Mouse (Mus musculus): ENCODE data around the gene Stum. TPM values are rescaled to one million over a fixed set of nuclear protein-coding genes. Genes with fewer than 3 reads are reported as not detected.

Gene Stum
- polyA plus RNA-seq (2014; fragmentation: Nextera tagmentation; extraction: Ambion mirVana) = 0.11 and 0.34 TPM in 2 replicates

DNA sequence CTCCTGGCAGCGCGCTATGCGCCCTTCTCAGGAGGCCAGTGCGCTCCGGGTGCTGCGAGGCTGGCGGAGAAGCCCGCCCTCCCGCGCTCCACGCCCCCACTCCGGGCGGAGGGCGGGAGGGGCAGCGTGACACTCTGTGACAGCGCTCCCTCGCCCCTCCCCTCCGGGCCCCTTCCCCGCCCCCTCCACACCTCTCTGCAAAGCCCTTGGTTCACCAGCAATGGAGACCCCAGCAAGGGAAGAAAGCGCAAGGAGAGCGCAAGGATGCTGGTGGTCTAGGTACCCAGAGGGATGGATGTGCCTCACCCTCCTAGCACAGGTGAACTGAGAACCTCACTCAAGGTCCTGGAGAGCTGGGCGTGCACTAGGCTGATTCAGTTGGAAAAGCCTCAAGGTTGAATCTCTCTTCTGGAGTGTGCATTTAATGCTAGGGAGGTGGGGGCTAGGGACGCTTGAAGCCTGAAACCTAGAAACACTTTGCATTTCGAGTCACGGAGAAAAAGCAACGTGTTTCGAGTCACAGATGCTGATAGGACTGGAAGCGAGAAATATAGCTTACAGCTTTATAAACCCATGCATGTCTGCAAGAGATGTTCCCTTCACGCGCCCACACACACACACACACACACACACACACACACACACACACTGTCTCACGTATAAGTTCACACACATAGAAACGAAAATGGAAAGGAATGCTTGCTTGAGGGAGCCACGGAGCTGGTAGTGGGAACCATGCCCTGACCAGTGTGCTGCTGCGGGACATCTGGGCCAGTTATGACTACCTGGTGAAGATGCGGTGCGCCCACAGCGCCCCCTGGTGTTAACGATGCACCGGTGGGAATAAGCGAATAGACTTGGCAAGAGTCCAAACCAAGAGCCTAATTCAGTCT lies at the start of gene Stum:
TSS of gene Stum (minus strand) at position 106 of the 893 bp plus-strand sequence.
- no peak within 1 kb of the TSS for H3K27ac ChIP-seq (ENCODE audit: low read depth, low read length)
- no peaks in the 10 kb centered on the region for H3K9me3 ChIP-seq (replicated peaks; ENCODE audit: control insufficient read depth, low read length)
- no peak within 1 kb of the TSS for H3K9ac ChIP-seq (ENCODE audit: low read depth, low read length)
- H3K27me3 ChIP-seq (ENCODE audit: control insufficient read depth, insufficient read depth, low read length) = peaks cover 71% of the 10 kb centered on the region
- peaks cover 12% of the 10 kb centered on the region for H3K4me1 ChIP-seq (ENCODE audit: control insufficient read depth, insufficient read depth, low read length)
- ATAC-seq (replicated peaks; ENCODE audit: insufficient number of reproducible peaks, low FRiP score, low TSS enrichment) = no peak; the same call in 1 of the 2 replicates
- peak within 1 kb of the TSS; percentile 73 for H3K4me2 ChIP-seq
- 4% methylated on average over 40 of the region's 40 CpGs for WGBS (ENCODE audit: insufficient replicate concordance)
- peak within 1 kb of the TSS; percentile 42 for H3K4me3 ChIP-seq (ENCODE audit: low read depth, low read length)
- no peaks in the 10 kb centered on the region for H3K36me3 ChIP-seq (ENCODE audit: control insufficient read depth, insufficient read depth, low read length)

GRCm38 (mm10) chr1:180532671-180533070 lies 49.4 kb upstream of the Stum start:
- H3K4me3 ChIP-seq (ENCODE audit: low read depth, low read length) = no peak overlapping the region
- H3K9ac ChIP-seq (ENCODE audit: low read depth, low read length) = no peak overlapping the region
- WGBS (ENCODE audit: insufficient replicate concordance) = 87% methylated on average over 11 of the region's 11 CpGs
- ATAC-seq (replicated peaks; ENCODE audit: insufficient number of reproducible peaks, low FRiP score, low TSS enrichment) = no peak
- no peak overlapping the region for H3K27ac ChIP-seq (ENCODE audit: low read depth, low read length)
- no peak overlapping the region for H3K4me2 ChIP-seq
- peaks cover 4% of the 10 kb centered on the region; the same call in 1 of the 2 replicates for H3K27me3 ChIP-seq (ENCODE audit: control insufficient read depth, insufficient read depth, low read length)
- H3K4me1 ChIP-seq (ENCODE audit: control insufficient read depth, insufficient read depth, low read length) = 0 out of 2 replicates have a peak, but pooled peaks cover 2% of the 10 kb centered on the region
- H3K9me3 ChIP-seq (replicated peaks; ENCODE audit: control insufficient read depth, low read length) = peaks cover 7% of the 10 kb centered on the region
- no peaks in the 10 kb centered on the region for H3K36me3 ChIP-seq (ENCODE audit: control insufficient read depth, insufficient read depth, low read length)

- H3K36me3 ChIP-seq (ENCODE audit: control insufficient read depth, insufficient read depth, low read length) = no peaks in the 10 kb centered on the region
- H3K27ac ChIP-seq (ENCODE audit: low read depth, low read length) = no peak overlapping the region
- no peak for ATAC-seq (replicated peaks; ENCODE audit: insufficient number of reproducible peaks, low FRiP score, low TSS enrichment)
- 58% methylated on average over 8 of the region's 8 CpGs for WGBS (ENCODE audit: insufficient replicate concordance)
- H3K4me3 ChIP-seq (ENCODE audit: low read depth, low read length) = no peak overlapping the region
- H3K4me2 ChIP-seq = no peak overlapping the region
- no peaks in the 10 kb centered on the region for H3K4me1 ChIP-seq (ENCODE audit: control insufficient read depth, insufficient read depth, low read length)
- peaks cover 7% of the 10 kb centered on the region for H3K9me3 ChIP-seq (replicated peaks; ENCODE audit: control insufficient read depth, low read length)
- peaks cover 4% of the 10 kb centered on the region; the same call in 1 of the 2 replicates for H3K27me3 ChIP-seq (ENCODE audit: control insufficient read depth, insufficient read depth, low read length)
- H3K9ac ChIP-seq (ENCODE audit: low read depth, low read length) = no peak overlapping the region
Measured at GRCm38 (mm10) chr1:180530457-180531263, 47.4 kb upstream of the Stum start.

- Histone ChIP-seq H3K4me2 (no peak overlapping the region), H3K27me3 (ENCODE audit: control insufficient read depth, insufficient read depth, low read length) (peaks cover 4% of the 10 kb centered on the region), H3K9ac (ENCODE audit: low read depth, low read length) (no peak overlapping the region), H3K36me3 (ENCODE audit: control insufficient read depth, insufficient read depth, low read length) (no peaks in the 10 kb centered on the region), H3K4me3 (ENCODE audit: low read depth, low read length) (no peak overlapping the region), H3K9me3 (replicated peaks; ENCODE audit: control insufficient read depth, low read length) (peaks cover 7% of the 10 kb centered on the region), H3K27ac (ENCODE audit: low read depth, low read length) (no peak overlapping the region), H3K4me1 (ENCODE audit: control insufficient read depth, insufficient read depth, low read length) (no peaks in the 10 kb centered on the region)
- no peak for ATAC-seq (replicated peaks; ENCODE audit: insufficient number of reproducible peaks, low FRiP score, low TSS enrichment)
- WGBS (ENCODE audit: insufficient replicate concordance) = 90% methylated on average over 7 of the region's 7 CpGs
Measured at GRCm38 (mm10) chr1:180529847-180530246, 46.5 kb upstream of the Stum start.

GRCm38 (mm10) chr1:180525301-180525700 lies 42.0 kb upstream of the Stum start:
- ATAC-seq (replicated peaks; ENCODE audit: insufficient number of reproducible peaks, low FRiP score, low TSS enrichment) = no peak
- peaks cover 16% of the 10 kb centered on the region for H3K27me3 ChIP-seq (ENCODE audit: control insufficient read depth, insufficient read depth, low read length)
- 78% methylated on average over 1 of the region's 1 CpGs for WGBS (ENCODE audit: insufficient replicate concordance)

GRCm38 (mm10) chr1:180523320-180523719 lies 40.0 kb upstream of the Stum start:
- Histone ChIP-seq H3K4me1 (ENCODE audit: control insufficient read depth, insufficient read depth, low read length) (no peaks in the 10 kb centered on the region), H3K27ac (ENCODE audit: low read depth, low read length) (no peak overlapping the region), H3K9ac (ENCODE audit: low read depth, low read length) (no peak overlapping the region), H3K4me3 (ENCODE audit: low read depth, low read length) (no peak overlapping the region), H3K36me3 (ENCODE audit: control insufficient read depth, insufficient read depth, low read length) (no peaks in the 10 kb centered on the region), H3K9me3 (replicated peaks; ENCODE audit: control insufficient read depth, low read length) (no peaks in the 10 kb centered on the region), H3K4me2 (no peak overlapping the region), H3K27me3 (ENCODE audit: control insufficient read depth, insufficient read depth, low read length) (peaks cover 24% of the 10 kb centered on the region)
- WGBS (ENCODE audit: insufficient replicate concordance) = 63% methylated on average over 2 of the region's 2 CpGs
- no peak for ATAC-seq (replicated peaks; ENCODE audit: insufficient number of reproducible peaks, low FRiP score, low TSS enrichment)

More at GRCm38 (mm10) chr1:180525301-180525700, 42.0 kb upstream of the Stum start:
- Histone ChIP-seq H3K9me3 (replicated peaks; ENCODE audit: control insufficient read depth, low read length) (no peaks in the 10 kb centered on the region), H3K4me1 (ENCODE audit: control insufficient read depth, insufficient read depth, low read length) (no peaks in the 10 kb centered on the region), H3K4me2 (no peak overlapping the region), H3K4me3 (ENCODE audit: low read depth, low read length) (no peak overlapping the region), H3K9ac (ENCODE audit: low read depth, low read length) (no peak overlapping the region), H3K27ac (ENCODE audit: low read depth, low read length) (no peak overlapping the region), H3K36me3 (ENCODE audit: control insufficient read depth, insufficient read depth, low read length) (no peaks in the 10 kb centered on the region)

- peaks cover 30% of the 10 kb centered on the region for H3K27me3 ChIP-seq (ENCODE audit: control insufficient read depth, insufficient read depth, low read length)
- H3K4me1 ChIP-seq (ENCODE audit: control insufficient read depth, insufficient read depth, low read length) = peaks cover 3% of the 10 kb centered on the region; the same call in 1 of the 2 replicates
- no peak overlapping the region for H3K4me3 ChIP-seq (ENCODE audit: low read depth, low read length)
- no peak for ATAC-seq (replicated peaks; ENCODE audit: insufficient number of reproducible peaks, low FRiP score, low TSS enrichment)
- no peak overlapping the region for H3K4me2 ChIP-seq
- H3K9ac ChIP-seq (ENCODE audit: low read depth, low read length) = no peak overlapping the region
- no peaks in the 10 kb centered on the region for H3K36me3 ChIP-seq (ENCODE audit: control insufficient read depth, insufficient read depth, low read length)
- no peaks in the 10 kb centered on the region for H3K9me3 ChIP-seq (replicated peaks; ENCODE audit: control insufficient read depth, low read length)
- H3K27ac ChIP-seq (ENCODE audit: low read depth, low read length) = no peak overlapping the region
- WGBS (ENCODE audit: insufficient replicate concordance) = 72% methylated on average over 7 of the region's 7 CpGs
Measured at GRCm38 (mm10) chr1:180520190-180520589, 36.9 kb upstream of the Stum start.

DNA sequence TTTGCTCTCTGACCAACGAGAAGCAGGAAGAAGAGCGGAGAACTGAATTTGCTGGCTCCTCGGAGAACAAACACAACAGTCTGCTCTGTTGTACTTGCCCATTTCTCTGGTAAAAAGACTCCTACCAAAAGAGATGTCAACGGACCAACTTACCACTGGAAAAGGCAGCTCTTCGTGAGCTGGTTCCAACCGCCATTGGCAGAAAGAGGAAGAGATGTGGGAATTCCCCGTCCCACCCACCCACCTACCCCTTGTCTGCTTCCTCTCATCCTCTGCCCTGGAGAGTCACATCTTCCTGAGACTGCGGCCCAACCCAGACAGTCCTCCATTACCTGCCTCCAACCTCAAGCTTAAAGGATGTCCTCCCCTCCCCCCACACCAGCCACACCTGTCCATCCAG lies 36.2 kb upstream of the Stum start:
- Histone ChIP-seq H3K27me3 (ENCODE audit: control insufficient read depth, insufficient read depth, low read length) (peaks cover 30% of the 10 kb centered on the region), H3K4me3 (ENCODE audit: low read depth, low read length) (no peak overlapping the region), H3K27ac (ENCODE audit: low read depth, low read length) (no peak overlapping the region), H3K9ac (ENCODE audit: low read depth, low read length) (no peak overlapping the region), H3K36me3 (ENCODE audit: control insufficient read depth, insufficient read depth, low read length) (no peaks in the 10 kb centered on the region), H3K4me1 (ENCODE audit: control insufficient read depth, insufficient read depth, low read length) (peaks cover 3% of the 10 kb centered on the region; the same call in 1 of the 2 replicates), H3K9me3 (replicated peaks; ENCODE audit: control insufficient read depth, low read length) (no peaks in the 10 kb centered on the region), H3K4me2 (no peak overlapping the region)
- ATAC-seq (replicated peaks; ENCODE audit: insufficient number of reproducible peaks, low FRiP score, low TSS enrichment) = no peak
- WGBS (ENCODE audit: insufficient replicate concordance) = 76% methylated on average over 8 of the region's 8 CpGs
